Mouse (Mus musculus) heart, adult 8-10 months (tissue): ENCODE results near the gene Gm20388. TPM values are rescaled to one million over a fixed set of nuclear protein-coding genes. Genes with fewer than 3 reads are reported as not detected.

Source experiments
- DNase-seq: peaks from one replicate; pipeline ENCODE4 v3.0.0; 2022; ENCODE audit warnings: low spot score
- total RNA-seq, 4 experiments: library from RNA; stranded (reverse); gene quantifications; 2 replicates each; pipeline ENCODE4 v1.2.4; 2022

Gm20388 gene
- total RNA-seq, 4 experiments from 2014 or later: 4.2 to 6.7 TPM; not detected in 2

DNA sequence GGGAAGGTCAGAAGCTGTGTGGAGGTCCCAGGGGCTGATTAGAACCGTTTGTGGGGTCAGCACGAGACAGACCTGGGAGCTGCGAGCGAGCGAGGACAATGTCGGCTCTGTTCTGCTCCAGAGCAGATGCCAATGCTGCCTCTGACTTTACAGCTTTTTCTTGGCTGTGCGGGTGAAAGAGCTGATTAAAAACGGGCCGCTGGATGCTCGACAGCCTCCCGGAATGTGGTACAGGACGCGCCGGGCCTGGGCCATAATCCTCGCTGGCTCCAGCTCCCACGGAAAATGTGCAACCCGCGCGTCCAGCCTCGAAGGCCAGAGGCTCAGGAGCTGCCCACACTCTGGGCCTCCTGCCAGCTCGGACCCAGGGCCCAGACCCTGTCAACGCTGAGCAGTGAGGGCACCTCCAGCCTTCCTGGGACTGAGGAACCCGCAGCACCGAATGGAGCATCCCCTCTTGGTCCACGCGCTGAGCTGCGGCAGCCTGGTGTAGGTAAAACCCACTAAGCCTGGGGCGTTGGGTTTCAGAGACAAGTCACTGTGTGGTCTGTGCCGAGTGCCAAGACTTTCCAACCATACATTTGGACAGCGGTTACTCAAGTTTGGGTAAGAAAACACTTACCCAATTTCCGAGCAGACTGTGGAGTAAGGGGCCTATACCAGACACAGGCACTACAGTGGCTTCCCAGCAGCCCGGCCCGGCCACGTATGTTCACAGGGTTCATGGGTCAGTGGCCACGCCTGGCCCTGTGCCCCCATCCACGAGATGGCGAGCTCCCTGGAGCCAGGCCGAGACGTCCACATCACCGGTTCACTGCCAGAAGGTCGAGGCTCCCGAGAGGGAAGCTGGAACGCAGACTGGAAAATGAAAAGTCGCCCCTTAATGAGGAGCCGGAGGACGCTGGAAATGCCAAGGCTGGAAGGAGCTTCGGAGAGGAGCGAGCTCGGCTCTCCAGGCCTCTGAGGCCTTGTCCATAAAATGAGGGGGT, 1557.7 kb downstream of the Gm20388 start:
- DNase-seq: no peak

DNA sequence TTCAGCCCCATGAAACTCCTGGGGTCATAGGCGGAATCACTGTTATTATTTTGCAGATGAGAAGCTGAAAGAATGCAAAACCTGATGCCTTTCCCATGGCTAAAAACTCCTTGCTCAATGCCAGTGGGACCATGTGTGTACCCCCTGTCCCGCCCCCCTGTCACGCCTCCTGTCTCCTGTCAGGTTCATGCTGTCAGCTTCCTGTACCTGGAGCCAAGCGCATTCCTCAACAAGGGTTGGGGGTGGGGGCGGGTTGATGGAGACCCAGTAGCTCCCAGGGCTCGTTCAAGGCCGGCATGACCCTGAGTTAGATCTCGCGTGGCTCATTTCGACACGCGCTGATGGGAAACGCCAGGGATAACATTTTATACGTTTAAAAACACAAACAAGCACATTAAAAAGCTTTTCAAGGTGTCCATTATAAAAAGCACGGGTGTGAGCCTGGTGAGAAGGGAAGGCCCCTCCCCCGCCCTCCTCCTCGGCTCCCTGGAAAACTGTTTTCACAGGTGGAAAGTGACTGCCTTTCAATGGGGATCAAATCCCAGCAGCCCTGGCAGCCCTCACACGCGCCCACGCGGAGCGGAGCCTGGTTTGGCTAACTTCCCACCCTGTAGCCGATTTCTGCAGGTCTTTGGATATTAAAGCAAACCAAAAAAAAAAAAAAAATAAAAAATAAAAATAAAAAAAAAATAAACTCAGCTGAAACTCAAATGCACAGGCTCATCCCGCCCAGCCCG, 1563.7 kb downstream of the Gm20388 start:
- no peak for DNase-seq

DNA sequence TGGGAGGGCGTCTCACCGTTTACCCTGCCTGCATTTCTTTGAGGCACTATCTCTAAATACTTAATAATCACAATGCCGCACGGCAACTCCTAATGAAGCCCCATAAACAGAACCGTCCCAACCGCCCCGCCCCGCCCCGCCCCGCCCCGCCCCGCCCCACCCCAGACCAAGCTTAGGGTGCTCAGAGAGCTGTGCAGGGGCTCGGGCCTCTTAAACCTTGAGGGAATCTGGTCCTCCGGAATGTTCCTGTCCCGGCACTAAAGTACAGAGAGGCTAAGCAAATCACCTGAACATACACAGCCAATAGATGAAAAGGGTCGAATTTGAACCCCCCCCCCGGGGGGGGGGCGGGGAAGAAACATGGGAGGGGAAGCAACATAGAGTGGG, 1564.2 kb downstream of the Gm20388 start:
- DNase-seq: no peak

DNA sequence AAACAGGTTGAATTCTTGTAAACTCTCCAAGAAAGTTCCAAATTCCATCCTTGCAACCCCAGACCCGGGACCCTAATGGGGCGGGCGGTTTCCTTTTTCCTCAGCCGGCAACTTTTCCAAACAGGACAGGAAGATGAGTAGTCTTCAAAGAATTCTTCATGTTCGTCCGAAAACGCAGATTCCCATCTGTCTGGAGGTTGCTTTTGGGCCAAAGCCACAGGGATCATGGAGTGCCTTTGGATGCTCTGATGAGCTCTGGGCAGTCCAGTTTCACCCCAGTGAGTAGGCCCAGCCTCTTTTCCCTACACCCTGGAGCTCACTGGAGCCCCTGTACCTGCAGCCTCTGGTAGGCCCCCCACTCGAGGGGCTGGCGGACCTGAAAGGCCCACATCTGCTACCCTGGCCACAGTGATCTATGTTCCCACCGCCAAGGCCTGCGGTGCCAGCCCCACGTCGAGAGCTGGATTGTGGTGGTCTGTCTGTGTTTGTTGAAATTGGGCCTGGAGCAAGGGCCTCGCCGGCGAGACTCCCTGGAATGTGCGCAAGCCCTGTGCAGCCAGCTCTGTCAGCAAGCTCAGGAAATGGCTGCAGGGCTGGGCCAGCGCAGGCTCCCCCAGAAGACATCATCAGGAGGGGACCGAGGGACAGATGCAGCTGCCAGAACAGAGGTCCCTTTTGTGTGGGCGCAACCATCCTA, 1567.4 kb downstream of the Gm20388 start:
- no peak for DNase-seq

DNA sequence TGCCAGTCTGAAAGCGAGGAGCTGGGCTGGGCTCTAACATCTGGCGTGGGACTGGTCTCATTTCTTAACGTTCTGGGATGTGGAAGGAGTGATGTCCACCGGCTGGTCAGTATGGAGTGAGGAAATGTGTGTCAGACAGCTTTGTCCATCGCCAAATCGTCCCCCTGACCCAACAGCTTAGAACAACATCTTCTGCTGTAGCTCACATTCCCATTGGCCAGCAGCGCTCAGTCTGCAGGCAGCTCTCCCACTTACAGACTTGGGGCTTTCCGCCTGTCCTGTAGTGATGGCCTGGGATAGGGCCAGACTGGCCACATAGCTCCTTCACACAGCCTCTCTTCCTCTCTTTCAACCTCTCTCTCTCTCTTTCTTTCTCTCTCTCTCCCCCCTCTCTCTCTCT, 1568.5 kb downstream of the Gm20388 start:
- DNase-seq: no peak

DNA sequence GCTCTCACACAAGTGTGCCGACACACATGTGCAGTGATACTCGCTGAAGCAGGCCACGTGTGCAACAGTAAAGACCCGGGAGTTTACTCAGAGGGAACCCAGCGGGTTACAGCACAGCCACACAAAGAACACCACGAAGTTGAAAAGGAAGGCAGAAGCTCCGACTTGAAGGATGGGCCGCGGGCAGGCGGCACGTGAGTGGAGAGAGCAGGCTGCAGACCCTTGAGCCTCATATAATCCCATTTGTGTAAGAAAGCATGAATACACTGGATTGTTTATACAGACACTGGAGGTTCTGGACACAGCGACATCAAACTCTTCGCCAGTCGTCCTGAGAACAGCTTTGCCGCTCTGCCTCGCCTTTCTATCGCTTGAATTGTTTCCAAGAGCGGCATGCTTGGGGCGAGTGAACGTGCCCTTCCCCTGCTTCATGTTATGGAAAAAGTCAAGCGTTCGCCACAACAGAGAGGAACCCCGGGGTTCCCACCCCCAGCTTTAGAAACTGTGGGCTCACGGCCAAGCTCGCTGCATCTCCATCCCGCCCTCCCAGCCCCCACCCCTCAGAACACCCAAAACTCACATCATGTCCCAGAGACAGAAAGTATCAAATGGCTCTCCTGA, 1569.9 kb downstream of the Gm20388 start:
- no peak for DNase-seq

DNA sequence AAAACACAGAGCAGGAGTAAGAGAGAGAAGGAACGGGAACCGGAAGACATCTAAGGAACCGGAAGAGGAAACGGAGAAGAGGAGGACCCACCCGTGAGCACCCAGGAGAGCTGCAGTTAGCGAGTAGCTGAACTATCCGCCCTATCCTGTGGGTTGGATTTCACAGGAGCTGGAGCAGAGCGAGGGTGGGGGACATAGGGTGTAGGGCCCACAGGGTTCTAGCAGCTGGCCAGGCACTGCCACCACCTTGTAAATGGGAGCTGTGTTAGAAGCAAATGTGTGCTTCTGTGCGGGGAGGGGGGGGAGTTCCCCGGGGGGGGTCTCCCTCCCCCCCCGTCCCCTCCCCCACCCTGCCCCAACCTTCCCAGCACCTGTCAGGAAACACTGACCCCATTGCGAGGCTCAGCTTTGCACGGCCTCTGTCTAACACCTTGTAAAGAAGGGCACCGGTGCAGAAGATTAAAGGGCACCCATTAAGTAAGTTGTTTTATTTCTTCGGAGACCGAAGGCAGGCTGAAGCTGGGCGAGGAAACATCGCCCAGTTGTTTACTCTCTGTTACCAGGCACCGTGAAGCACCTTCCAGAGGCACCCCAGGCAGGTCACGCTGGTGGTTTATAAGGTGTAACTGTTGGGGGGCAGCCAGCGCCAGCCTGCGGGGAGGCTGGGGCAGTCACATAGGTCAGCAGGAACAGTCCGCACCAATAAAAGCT, 1573.6 kb downstream of the Gm20388 start:
- DNase-seq: no peak

DNA sequence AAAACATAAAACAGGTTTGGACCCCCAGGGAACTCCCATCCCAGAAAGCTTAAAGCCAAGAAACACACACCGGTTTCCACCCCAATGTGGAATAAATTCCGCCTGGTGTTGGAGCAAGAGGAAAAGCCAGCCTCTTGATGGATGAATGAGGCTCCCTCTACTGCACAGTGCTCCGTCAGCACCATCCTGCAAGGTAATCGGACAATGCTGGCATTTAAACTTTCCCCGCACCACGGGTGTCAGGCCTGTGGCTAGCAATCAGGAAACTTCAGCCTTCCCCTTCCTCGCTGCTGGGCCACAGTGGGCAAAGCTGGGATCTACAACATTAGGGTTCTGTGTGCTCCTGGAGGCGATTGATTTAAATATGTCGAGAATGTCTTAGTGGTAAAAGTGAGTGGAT, 1581.0 kb downstream of the Gm20388 start:
- no peak for DNase-seq

DNA sequence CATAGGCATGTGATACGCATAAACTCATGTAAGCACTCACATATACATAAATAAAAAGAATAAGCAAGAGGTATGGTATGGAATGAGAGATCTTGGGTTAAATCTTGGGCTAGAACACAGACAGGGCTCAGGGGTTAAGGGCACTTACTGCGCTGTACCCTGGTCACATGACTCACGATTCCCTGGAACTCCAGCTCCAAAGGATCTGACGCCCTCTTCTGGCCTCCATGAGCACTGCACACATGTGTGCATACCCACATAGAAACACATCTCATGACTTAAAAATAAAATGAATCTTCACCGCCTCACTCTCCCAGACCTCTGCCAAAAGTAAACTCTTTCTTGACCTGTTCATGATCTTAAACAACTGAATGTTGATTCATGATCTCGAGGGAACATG, 1587.0 kb downstream of the Gm20388 start:
- DNase-seq: no peak

DNA sequence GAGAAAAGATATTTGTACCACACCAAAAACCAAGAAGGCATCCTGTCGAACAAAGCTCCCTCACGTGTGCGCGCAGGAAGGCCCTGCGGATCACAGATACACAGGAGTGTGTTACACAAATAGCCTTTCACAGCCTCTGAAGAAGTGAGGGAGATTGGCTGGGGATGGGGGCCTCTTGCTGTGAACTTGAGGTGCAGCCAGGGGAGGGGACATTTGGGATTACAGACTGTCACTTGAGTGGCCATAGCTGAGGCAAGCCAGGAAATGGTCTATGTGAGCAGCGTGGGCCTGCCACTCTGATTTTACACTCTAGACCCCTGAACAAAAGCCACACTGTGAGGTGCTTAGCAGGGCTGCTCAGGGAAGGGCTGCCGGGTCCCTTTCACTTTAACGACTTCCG, 1601.1 kb downstream of the Gm20388 start:
- DNase-seq: no peak

DNA sequence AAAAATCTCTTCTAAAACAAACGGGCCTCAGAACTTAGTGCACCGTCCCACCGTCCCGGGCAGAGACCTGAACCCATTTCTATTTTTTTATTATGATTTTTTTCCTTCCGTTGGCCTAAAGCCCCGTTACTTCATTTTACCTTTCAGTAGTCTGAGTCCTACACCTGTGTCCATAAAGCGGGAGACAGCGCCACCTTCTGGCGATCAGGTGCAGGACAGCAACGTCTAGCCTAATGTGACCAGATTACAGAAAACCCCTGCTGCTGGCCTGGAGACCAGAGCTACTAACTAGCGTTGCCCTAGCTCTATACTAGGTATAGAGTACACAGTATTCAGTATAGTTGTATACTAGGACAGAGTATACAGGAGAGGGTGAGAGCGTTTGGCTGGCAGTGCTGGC, 1602.8 kb downstream of the Gm20388 start:
- DNase-seq: peak; percentile 78

DNA sequence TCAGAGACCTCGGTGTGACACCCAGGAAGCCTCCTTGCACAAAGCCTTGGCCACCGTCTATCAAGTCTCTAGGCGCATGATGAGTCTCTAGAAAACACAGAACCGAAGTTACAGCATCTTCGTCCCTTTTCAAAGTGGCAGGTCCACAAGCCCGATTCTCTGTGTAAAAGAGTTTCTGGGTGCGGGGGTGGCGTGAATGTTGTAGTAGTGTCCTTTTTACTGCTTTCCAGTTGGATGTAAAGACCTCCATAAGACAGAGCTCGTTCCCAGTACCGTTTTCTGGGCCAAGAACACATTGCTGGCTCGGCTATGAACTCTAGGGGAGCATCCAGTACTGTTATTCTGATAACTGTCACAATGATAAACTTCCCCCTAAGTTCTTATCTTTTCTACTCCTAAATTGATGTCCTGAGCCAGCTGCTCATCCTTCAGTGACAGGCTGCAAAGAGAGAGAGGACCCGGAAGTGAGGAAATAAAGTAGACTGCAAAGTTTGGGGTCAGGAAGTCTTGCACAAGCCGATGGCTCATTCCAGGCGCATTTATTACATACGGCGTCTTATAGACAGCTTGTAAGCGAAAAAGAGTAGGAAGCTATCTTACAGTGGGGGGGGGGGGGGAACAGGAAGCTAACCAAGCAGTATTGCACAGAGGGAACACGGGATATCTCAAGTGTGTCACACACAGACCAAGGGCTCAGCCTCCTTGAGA, 1614.6 kb downstream of the Gm20388 start:
- no peak for DNase-seq

DNA sequence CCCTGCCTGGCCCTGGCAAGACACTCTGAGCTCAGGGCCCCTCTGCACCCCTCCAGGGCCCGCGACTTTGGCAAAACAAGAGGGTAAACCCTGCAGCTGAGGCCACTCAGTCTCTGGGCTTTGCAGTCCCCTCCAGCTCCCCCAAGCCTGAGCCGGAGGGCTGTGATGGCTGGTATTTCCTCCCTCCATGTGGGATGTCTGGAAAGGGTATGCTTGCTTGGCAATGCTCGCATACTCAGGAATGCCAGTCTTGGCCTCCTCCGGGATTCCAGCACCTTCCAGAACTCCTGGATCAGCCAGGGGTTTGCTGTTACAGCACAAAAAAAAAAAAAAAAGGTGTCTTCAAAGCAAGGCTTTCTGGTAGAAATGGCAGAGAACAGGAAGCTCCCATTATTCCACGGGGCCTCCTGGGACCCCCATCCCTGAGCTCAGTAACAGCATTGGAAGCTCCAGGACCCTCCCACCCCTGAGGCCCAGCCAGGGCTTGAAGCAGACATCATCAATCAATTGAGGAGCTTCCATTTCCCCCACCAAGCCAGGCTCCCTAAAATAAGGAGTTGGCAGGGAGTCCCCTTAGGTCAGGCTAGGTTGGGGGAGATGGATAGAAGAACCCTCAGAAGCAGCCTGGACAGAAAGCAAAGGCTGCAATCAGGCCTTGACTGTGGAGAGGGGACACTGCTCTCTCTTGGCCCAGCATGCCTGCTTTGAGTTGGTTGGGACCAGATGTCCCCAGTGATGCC, 1616.3 kb downstream of the Gm20388 start:
- DNase-seq: no peak

DNA sequence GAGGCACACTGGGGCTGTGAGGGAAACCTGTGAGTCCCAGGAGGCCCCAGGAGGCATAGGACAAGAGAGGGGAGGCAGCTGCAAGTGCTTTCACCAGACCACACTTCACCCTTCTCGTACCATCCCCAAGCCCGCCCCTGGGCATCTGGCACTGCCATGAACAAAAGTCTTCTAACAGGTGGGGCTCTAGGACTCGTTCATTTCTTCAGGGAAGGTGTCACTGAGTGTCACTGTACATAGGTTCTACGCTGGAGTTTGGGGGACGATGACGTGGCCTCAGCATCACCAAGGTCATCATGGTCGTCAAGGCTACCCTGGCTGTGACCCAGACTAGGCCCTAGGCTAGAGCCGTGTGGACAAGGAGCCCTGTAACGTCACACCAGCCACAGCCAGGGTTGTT, 1617.1 kb downstream of the Gm20388 start:
- no peak for DNase-seq

DNA sequence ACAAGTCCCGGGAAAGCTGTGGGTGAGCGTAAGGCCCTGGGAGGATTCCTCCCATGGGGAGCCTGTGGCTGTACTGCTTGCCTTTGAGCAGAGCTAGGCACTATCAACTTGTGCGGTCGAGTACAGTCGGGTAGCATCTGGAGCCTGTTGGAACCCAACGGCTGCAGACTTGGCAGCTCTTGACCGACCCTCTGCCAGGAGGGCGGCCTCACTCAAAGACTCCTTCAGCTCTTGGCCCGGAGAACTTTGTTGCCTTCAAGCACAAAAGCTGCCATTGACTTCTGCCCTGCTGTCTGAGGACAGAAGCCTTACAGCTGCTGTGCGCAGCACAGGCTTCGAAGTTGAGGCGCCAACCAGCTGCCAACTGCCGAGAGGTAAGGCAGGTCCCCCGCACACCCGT, 1618.1 kb downstream of the Gm20388 start:
- DNase-seq: peak; percentile 34

DNA sequence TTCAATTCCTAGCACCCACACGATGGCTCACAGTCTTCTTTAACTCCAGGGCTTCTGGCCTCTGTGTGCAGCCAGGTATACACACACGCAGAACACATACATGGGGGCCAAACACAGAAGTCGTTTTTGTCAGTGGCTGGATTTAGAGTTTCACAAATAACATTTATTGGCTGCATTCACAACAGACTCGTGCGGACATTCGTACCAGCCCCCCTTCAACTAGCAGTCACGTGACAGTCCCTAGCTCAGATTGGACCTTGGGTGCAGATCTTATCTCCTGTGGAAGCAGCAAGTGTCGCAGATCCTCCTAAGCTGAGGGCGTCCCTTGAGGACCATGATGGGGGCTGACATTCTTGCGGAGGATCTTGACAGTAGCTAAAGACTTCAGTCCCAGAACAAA, 1620.0 kb downstream of the Gm20388 start:
- DNase-seq: no peak

DNA sequence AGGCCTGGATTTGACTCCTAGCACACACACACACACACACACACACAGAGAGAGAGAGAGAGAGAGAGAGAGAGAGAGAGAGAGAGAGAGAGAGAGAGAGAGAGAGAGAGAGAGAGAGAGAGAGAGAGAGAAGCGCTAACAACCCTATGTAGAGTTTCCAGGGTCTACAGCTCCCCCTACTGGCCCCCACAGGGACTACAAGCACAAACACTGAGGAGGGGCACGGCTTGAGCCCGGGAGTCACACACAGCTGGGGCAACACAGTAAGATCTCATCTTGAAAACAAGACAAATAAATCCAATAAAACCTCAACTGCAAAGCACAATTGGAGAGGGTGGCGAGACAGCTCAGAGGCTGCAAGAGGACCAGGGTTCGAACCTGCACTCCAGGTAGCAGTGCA, 1621.7 kb downstream of the Gm20388 start:
- peak; percentile 23 for DNase-seq

DNA sequence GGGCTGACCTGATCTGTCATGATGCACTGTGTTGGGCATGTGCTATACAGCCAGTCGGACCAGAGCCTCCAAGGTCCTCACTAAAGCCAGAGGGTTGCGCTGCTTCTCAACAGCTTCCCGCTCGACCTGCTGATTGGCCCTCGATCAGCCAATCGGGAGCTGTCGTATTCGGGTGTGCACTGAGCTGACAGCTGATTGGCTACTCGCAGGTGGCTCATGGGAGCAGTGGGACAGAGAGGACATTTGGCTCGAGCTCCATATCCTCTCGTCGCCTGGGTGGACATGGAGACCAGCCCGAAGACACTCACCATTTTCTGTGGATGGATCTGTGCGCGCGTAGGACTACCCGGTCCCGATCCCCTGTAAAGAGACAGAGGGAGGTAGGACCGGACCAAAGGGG, 1631.2 kb downstream of the Gm20388 start:
- DNase-seq: no peak

DNA sequence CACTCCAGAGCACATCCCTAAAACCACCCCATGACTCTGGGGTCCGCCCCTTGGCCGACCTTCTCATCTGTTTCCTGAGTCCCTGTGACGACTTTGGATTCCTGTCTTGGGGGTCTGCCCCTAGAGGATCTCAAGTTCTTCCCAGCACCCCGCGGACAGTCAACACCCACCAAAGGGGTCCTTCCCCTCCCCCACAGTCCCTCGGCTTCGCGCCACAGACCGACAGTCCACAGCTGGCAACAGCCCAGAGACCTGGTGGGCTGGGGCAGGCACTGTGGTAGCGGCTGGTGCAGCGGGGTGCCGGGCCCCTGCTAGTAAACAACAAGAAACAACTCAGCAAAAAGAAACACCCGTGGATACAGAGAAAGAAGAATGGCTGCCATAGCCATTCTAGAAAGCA, 1632.3 kb downstream of the Gm20388 start:
- no peak for DNase-seq

DNA sequence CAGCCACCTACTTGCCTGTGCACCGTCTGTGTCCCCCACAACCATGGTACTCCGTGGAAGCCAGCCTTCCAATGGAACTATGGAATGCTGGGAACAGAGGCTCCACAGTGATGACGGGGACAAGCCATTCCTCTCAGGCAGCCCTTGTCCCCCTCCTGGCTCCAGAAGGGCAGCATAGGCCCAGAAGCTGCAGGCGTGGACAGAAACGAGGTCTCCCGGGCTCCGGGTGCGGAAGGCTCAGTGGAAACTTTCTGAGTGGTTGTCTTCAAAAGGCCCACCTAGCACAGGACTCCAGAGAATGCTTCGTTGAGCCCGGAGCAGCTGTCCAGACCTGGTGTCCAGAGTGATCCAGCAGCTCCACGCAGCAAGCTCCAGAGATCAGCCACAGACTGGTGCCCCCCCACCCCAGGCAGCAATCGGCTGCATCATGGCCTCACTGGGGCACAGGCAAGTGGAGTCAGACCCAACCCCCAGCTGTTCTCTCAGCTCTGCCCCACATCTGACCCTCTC, 1633.7 kb downstream of the Gm20388 start, which contains the start of gene 1700018B08Rik:
TSS of gene 1700018B08Rik (minus strand) at position 45 of the 510 bp plus-strand sequence.
- DNase-seq: no peak
